Mouse (Mus musculus): ENCODE data around the gene Stat3. TPM values are rescaled to one million over a fixed set of nuclear protein-coding genes. Genes with fewer than 3 reads are reported as not detected.

Stat3 gene
- total RNA-seq (2021), result 10 to 100 TPM; 49.1 to 56.7 TPM
- long read RNA-seq, experiment 1, full-length matches to known transcripts, result 107 of 133 reads
- long read RNA-seq, experiment 1, partial matches to known transcripts, result 8 of 133 reads
- long read RNA-seq, experiment 1, other reads (novel, unspliced or antisense), result 18 of 133 reads
- long read RNA-seq, experiment 2, full-length matches to known transcripts, result 72 of 97 reads
- long read RNA-seq, experiment 2, partial matches to known transcripts, result 15 of 97 reads
- long read RNA-seq, experiment 2, other reads (novel, unspliced or antisense), result 10 of 97 reads

DNA sequence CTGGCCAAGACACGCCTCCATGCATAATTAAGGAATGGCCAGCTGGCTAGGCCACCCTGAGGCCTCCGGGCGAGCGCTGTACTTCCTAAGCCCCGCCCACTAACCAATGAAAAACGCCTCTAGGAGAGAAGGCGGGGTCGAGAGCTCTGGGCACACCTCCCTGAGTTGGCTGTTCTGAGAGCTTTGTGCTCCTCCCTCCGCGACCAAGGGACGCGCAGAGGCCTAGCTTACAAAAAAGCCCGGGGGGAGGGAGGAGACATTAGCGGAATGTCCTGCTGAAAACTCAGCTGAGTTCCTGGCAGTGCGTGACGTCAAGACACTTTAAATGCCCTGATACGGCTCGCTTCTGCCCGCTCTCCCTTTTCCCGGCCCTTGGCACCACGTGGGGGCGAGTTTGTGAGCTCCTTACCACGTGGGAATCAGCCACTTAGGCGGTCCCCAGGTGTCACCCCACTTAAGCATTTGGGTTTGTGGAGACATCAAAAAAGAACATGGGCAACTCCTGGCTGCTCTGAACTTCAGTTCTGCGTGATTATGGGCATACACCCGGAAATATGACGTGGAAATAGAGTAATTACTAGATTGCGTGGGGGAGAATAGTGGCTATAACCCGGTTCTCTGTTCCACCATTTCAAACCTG is at the start of gene Stat3:
Stat3 (minus strand) TSS at position 29 of the 640 bp plus-strand sequence.
- DNase-seq, result peak; percentile 100

GRCm38 (mm10) chr11:100988674-100989073 is 49.3 kb upstream of the Stat3 start:
- no peak for DNase-seq

DNA sequence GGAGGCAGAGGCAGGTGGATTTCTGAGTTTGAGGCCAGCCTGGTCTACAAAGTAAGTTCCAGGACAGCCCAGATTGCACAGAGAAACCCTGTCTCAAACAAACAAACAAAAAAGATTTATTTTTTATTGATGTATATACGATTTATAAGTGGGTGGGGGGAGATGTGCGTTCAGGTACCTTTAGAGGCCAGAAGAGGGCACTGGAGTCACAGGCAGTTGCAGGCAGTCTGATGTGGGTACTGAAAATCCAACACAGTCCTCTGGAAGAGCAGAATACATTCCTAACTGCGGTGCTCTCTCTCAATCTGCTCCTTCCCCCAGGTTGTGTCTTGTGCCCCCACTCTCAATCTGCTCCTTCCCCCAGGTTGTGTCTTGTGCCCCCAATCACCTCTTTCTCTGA is 46.3 kb upstream of the Stat3 start:
- DNase-seq, result no peak

GRCm38 (mm10) chr11:100983778-100984131 is 44.4 kb upstream of the Stat3 start:
- DNase-seq, result no peak

GRCm38 (mm10) chr11:100983125-100983777 is 43.9 kb upstream of the Stat3 start:
- peak; percentile 87 for DNase-seq

DNA sequence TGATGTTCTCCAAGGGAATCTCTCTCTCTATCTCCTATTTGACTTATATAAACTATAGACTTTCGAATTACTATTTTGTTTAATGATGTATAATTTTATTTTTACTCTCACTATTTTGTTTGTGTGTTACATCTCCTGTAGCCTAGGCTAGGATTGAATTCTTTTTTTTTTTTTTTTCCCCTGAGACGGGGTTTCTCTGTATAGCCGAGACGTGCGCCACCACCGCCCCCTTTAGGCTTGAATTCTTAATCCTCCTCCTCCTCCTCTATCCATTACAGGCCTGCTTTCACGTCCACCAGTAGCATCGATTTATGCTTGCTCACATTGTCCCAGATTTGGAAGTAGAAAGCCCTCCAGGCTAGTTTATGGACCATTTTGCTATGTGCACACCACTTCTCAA is 42.7 kb upstream of the Stat3 start:
- DNase-seq, result no peak

DNA sequence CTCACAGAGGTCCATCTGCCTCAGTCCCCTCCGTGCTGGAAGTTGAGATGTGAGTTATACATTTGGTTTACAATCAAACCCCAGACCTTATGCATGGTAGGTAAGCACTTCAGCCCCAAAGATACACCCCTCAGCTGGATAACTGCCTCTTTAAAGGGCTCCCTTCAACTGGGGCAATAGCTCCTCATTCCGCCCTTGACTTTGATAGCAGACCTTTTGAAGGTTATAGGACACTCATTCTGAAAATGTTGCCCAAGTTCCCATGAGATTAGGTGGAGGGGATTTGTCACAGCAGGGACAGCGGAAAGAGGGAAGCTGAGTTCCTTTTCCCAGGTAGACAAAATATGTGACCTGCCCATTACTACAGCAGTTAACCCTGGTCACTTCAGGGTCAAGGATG is 41.9 kb upstream of the Stat3 start:
- no peak for DNase-seq

GRCm38 (mm10) chr11:100980438-100980837 is 41.1 kb upstream of the Stat3 start:
- no peak for DNase-seq

- peak; percentile 30 for DNase-seq
Measured at GRCm38 (mm10) chr11:100979887-100980286, 40.5 kb upstream of the Stat3 start.

DNA sequence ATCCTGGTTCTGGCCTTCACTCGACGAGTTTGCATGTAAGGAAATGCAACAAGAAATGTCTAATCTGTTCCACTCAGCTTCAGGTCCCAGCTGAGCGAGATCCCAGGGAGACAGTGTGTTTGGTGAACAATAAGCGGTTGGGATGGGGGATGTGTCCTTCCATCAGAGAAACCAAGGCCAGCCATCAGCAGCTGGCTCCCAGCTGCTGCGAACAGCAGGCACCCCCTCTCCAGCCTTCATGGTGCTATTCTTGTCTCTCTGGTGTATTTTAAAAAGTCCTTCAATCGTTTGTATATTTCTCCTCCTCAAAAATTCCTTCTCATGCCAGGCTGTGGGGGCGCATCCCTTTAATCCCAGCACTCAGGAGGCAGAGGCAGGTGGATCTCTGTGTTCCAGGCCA is 35.9 kb upstream of the Stat3 start:
- DNase-seq, result no peak

DNA sequence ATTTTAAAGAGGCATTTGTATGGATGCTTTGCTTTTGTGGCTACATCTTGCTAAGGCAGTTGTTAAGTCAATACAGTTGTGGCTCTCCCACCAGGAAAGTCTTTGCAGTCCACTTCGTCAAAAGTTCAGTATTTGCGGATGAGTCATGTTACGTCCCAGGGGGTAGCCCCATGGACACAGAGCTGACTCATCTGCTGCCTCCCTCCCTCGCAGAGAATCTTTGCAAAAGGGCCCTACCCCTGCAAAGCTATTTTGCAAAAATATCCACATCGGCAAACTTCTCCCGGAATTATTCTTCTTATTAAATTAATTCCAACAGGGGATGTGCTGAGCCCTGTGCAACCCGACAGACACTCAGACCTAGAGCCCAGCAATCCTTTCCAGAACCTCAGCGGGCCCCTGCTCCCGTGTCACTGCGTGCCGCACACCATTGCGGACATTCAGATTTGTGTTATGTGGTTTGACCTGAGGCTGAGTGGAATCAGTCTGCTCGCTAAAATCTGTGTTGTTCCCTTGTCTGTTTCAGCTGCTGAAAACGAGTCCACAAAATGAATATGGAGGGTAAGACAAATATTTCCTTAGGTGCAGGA is 35.1 kb upstream of the Stat3 start:
- peak; percentile 37 for DNase-seq

- DNase-seq, result no peak
Measured at GRCm38 (mm10) chr11:100973245-100973644, 33.9 kb upstream of the Stat3 start.

DNA sequence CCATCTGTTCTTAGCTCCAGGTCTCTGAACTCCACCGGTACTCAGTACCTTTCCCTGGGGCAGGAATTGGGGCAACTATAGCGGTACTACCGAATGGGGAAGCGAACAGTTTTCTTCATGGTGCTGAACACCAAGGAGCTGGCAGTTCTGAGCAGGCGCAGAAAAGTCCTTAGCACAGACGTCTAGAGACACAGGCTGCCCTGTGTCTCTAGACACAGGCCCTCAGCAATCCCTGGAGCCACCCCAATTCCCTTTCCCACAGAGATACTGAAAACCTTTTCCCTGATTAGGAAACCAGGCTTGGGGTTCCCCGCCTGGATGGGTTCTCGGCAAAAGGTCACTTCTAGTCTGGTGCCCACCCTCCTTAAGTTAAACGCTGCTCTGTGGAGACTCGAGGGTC is 32.1 kb upstream of the Stat3 start:
- no peak for DNase-seq

GRCm38 (mm10) chr11:100970557-100970937 is 31.2 kb upstream of the Stat3 start, which contains the start of gene Cavin1:
TSS of gene Cavin1 (minus strand) at chr11:100970887.
- DNase-seq, result peak; percentile 100

- peak; percentile 59 for DNase-seq
Measured at GRCm38 (mm10) chr11:100969744-100970556, 30.6 kb upstream of the Stat3 start.

DNA sequence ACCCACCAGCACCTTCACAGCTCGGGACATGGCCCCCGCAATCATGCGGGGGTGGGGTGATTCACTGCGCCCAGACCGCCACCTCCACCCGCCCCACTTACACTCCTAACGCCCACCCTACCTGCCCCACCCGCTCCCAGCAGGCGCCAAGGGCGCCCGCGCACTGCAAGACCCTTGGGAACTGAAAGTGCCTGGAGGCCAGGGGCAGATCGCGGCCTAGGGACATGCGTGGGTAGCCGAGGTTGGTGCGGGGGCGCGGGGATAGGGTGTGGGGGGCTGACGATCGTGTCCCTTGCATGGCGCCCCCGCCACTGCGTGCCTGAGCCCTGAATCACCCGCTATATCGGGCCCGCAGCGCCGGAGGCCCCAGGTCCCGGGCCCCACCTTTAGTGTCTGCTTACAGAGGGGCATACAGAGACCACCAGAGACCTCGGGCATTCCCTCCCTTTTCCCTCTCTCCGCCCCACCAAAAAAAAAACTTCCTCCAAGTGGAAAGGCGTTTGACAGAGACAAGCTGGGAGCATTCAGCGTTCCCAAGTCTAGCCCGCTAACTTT is 29.9 kb upstream of the Stat3 start:
- peak; percentile 44 for DNase-seq

GRCm38 (mm10) chr11:100968501-100968900 is 29.2 kb upstream of the Stat3 start:
- no peak for DNase-seq

GRCm38 (mm10) chr11:100967881-100968420 is 28.6 kb upstream of the Stat3 start:
- DNase-seq, result no peak

GRCm38 (mm10) chr11:100967376-100967775 is 28.0 kb upstream of the Stat3 start:
- DNase-seq, result no peak

DNA sequence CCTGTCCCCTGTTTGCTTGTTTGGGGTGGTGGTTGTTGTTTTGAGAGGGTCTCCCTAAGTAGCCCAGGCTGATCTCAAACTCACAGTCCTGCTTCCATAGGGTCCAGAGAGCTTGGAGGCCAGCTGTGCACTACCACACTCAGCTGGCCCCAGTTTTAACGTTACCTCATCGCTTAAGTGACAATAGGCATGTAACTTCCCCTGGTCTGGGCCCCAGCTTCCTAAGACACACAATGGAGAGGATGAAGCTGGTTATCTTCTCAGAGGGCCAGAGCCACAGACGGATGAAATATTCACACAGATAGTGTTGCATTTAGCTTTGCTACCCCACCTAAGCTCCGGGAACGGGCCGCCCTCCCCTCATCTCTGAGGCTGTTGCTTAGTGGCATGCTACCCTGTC is 26.4 kb upstream of the Stat3 start:
- no peak for DNase-seq

GRCm38 (mm10) chr11:100964901-100965542 is 25.7 kb upstream of the Stat3 start:
- no peak for DNase-seq
